Mouse (Mus musculus) intestine, embryonic 14.5 days (tissue): Measurements from ENCODE around the gene Slc37a3. TPM values are rescaled to one million over a fixed set of nuclear protein-coding genes. Genes with fewer than 3 reads are reported as not detected.
"Not testable (repeated sequence)": the region's sequence is repeated elsewhere in the genome, so short reads cannot be mapped to it uniquely, and the experiment has no call there.

Experiments
- ATAC-seq: fragments of 200-750 bp; cut with Nextera tagmentation; replicated peaks from 2 replicates; pipeline ENCODE4 v1.8.0; 2017; ENCODE audit warnings: low read depth, moderate number of reproducible peaks, moderate TSS enrichment, moderate library complexity; ENCODE audit not compliant: low FRiP score, low TSS enrichment
- DNase-seq: peaks from one replicate; pipeline ENCODE4 v3.0.0-alpha.2; 2018; ENCODE audit warnings: low spot score
- H3K27ac ChIP-seq: fragments of 300-500 bp; sonication (generic); 2 replicates; pipeline ENCODE4 v1.5.1; 2014; ENCODE audit warnings: low read depth, mild to moderate bottlenecking, control low read depth
- H3K27me3 ChIP-seq: fragments of 300-500 bp; sonication (generic); replicated peaks from 2 replicates; pipeline ENCODE4 v1.6.1; 2014; ENCODE audit warnings: low read length, control low read depth; ENCODE audit not compliant: control insufficient read depth, insufficient read depth
- H3K36me3 ChIP-seq: fragments of 300-500 bp; sonication (generic); 2 replicates; pipeline ENCODE4 v1.6.1; 2014; ENCODE audit warnings: low read length, control low read depth; ENCODE audit not compliant: control insufficient read depth, insufficient read depth
- H3K4me1 ChIP-seq: fragments of 300-500 bp; sonication (generic); replicated peaks from 2 replicates; pipeline ENCODE4 v1.6.1; 2014; ENCODE audit warnings: low read length, control low read depth, mixed read lengths; ENCODE audit not compliant: control insufficient read depth, insufficient read depth
- H3K4me2 ChIP-seq: fragments of 300-500 bp; sonication (generic); 2 replicates; pipeline ENCODE4 v1.6.1; 2014; ENCODE audit warnings: low read length
- H3K4me3 ChIP-seq: fragments of 300-500 bp; sonication (generic); 2 replicates; pipeline ENCODE4 v1.5.1; 2014; ENCODE audit warnings: low read depth, low read length, control low read depth, mixed read lengths
- H3K9ac ChIP-seq: fragments of 300-500 bp; sonication (generic); 2 replicates; pipeline ENCODE4 v1.6.1; 2014; ENCODE audit warnings: mild to moderate bottlenecking, low read length
- H3K9me3 ChIP-seq: fragments of 300-500 bp; sonication (generic); 2 replicates; pipeline ENCODE4 v1.6.1; 2016; ENCODE audit warnings: low read length, control low read depth; ENCODE audit not compliant: control insufficient read depth
- WGBS: fragments of 180-500 bp; shearing (Covaris S2); extraction: QIAGEN DNeasy Blood & Tissue Kit; methylation state at CpG from one replicate; pipeline ENCODE4 v1.1.7; 2014; 5-methylcytosine and 5-hydroxymethylcytosine counted together
- polyA plus RNA-seq: library from polyadenylated mRNA; unstranded; fragments of >200 nt; fragmentation: Nextera tagmentation; extraction: Ambion mirVana; gene quantifications from 2 replicates; pipeline ENCODE4 v1.2.1, GENCODE M21; 2014

The Slc37a3 gene
- polyA plus RNA-seq, 1 experiment from 2014 or later, result 37.9 TPM

DNA sequence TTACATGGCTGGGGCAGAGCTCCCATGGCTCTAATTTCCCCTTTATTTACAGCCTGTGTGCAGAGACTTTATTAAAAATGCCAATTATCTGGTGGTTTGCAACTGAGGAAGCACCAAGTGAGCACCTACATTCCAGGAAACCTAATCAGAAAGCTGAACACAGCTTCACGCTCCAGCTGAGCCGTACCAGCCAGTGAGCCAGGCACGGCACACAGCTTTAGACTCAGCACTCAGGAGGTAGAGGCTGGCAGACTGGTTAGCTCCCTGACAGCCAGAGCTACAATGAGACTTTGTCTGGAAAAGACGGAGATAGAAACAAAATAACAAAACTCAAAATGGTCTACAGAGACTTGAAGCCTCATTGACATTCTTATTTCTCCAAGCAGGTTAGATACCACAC lies 18.0 kb upstream of the Slc37a3 start:
- H3K4me2 ChIP-seq, result no peak overlapping the region
- no peak for DNase-seq
- no peak for ATAC-seq

DNA sequence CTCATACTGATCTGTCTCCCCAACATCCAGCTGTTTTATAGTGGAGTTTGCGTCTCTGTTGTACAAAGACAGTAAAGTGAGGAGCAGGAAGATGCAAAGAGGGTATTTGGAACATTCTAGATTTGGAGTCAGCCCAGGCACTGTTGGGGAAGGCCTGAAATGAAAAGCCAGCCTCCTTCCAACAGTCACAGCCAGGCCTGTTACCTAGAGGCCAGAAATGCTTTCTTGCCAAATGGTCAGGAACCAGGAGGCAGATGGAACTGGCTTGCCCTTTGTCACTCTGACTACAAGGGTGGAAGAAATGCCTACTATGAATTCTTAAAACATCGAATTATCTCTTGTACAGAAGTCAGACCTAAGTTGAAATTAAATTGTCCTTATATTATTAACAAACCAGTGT lies 12.5 kb upstream of the Slc37a3 start:
- ATAC-seq (no peak), DNase-seq (no peak)
- no peak overlapping the region for H3K9ac ChIP-seq
- no peaks in the 10 kb centered on the region for H3K36me3 ChIP-seq
- 100% methylated on average over 2 of the region's 2 CpGs for WGBS
- H3K9me3 ChIP-seq, result no peaks in the 10 kb centered on the region
- no peaks in the 10 kb centered on the region for H3K27me3 ChIP-seq
- no peak overlapping the region for H3K27ac ChIP-seq
- H3K4me3 ChIP-seq, result no peak overlapping the region
- H3K4me2 ChIP-seq, result no peak overlapping the region
- no peaks in the 10 kb centered on the region for H3K4me1 ChIP-seq

More for the DNA sequence above, 18.0 kb upstream of the Slc37a3 start:
- Histone ChIP-seq H3K36me3 (peaks cover 11% of the 10 kb centered on the region), H3K4me3 (no peak overlapping the region), H3K27ac (no peak overlapping the region), H3K4me1 (no peaks in the 10 kb centered on the region), H3K27me3 (no peaks in the 10 kb centered on the region), H3K9me3 (no peaks in the 10 kb centered on the region), H3K9ac (no peak overlapping the region)
- 90% methylated on average over 4 of the region's 4 CpGs for WGBS

GRCm38 (mm10) chr6:39381125-39381880 lies 3.8 kb upstream of the Slc37a3 start, which contains the start of gene Rab19:
TSS of gene Rab19 (plus strand) at chr6:39381175.
- ATAC-seq, result no peak

GRCm38 (mm10) chr6:39380276-39380675 lies 2.8 kb upstream of the Slc37a3 start:
- H3K4me3 ChIP-seq, result no peak overlapping the region
- H3K4me1 ChIP-seq, result peaks cover 12% of the 10 kb centered on the region
- H3K9me3 ChIP-seq, result no peaks in the 10 kb centered on the region
- DNase-seq (no peak), ATAC-seq (no peak)
- H3K27ac ChIP-seq, result no peak overlapping the region
- WGBS, result 83% methylated on average over 3 of the region's 3 CpGs
- H3K4me2 ChIP-seq, result no peak overlapping the region
- H3K27me3 ChIP-seq, result peaks cover 8% of the 10 kb centered on the region; the same call in 1 of the 2 replicates
- H3K36me3 ChIP-seq, result no peaks in the 10 kb centered on the region
- H3K9ac ChIP-seq, result no peak overlapping the region

More at GRCm38 (mm10) chr6:39381125-39381880, 3.8 kb upstream of the Slc37a3 start, which contains the start of gene Rab19:
- peak; percentile 80 for DNase-seq
- no peaks in the 10 kb centered on the region for H3K9me3 ChIP-seq
- peak within 1 kb of the TSS; percentile 69 for H3K4me2 ChIP-seq
- WGBS, result 7% methylated on average over 20 of the region's 20 CpGs
- peak within 1 kb of the TSS; percentile 44 for H3K4me3 ChIP-seq
- H3K4me1 ChIP-seq, result peaks cover 9% of the 10 kb centered on the region
- peak within 1 kb of the TSS; percentile 62 for H3K27ac ChIP-seq
- peak within 1 kb of the TSS; percentile 44 for H3K9ac ChIP-seq
- no peaks in the 10 kb centered on the region for H3K36me3 ChIP-seq
- H3K27me3 ChIP-seq, result peaks cover 8% of the 10 kb centered on the region; the same call in 1 of the 2 replicates

DNA sequence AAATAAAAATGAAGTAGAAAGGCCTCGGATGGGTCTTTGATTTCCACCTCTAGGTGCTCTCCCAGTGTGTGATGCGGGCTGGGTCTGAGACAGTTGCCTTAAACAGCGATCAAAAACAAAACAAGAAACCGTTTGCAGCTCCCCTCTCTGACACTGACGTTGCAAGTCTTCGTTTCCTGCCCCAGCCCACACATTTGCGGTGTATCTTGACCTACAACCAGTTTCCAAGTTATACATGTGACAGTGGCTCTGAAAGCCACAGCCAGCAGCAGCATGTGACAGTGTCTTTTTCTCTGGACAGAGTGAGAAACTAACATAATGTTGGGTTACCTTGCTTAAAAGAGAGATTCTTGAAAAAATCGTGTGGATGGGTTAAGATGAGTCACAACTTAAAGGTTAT lies 2.3 kb upstream of the Slc37a3 start:
- H3K4me3 ChIP-seq, result no peak overlapping the region
- DNase-seq (no peak), ATAC-seq (no peak)
- H3K4me1 ChIP-seq, result peaks cover 12% of the 10 kb centered on the region
- no peak overlapping the region for H3K4me2 ChIP-seq
- H3K27me3 ChIP-seq, result peaks cover 8% of the 10 kb centered on the region; the same call in 1 of the 2 replicates
- no peaks in the 10 kb centered on the region for H3K9me3 ChIP-seq
- no peak overlapping the region for H3K9ac ChIP-seq
- H3K36me3 ChIP-seq, result 0 out of 2 replicates have a peak, but pooled peaks cover under 1% of the 10 kb centered on the region
- WGBS, result 75% methylated on average over 8 of the region's 8 CpGs
- no peak overlapping the region for H3K27ac ChIP-seq

DNA sequence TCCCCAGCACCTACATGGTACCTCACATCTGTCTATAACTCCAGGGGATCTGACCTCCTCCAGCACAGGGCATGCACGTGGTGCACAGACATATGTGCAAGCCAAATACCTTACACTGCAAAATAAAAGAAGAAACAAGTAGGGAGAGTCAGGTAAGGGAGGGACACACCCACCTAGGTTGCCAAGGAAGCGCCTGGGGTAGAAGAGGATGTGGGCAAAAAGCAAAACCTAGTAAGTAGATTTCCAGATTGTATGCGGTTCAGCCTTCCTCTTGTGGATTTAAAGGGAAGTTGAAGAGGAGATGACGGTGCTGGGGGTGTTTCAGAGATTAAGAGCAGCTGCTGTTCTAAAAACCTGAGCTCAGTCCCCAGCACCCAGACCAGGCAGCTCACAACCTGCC lies 1.7 kb upstream of the Slc37a3 start:
- Histone ChIP-seq H3K4me3 (no peak overlapping the region), H3K27me3 (peaks cover 8% of the 10 kb centered on the region; the same call in 1 of the 2 replicates), H3K9ac (no peak overlapping the region), H3K27ac (no peak overlapping the region), H3K4me1 (peaks cover 12% of the 10 kb centered on the region), H3K36me3 (0 out of 2 replicates have a peak, but pooled peaks cover 6% of the 10 kb centered on the region), H3K9me3 (no peaks in the 10 kb centered on the region), H3K4me2 (no peak overlapping the region)
- DNase-seq, result no peak
- WGBS, result 70% methylated on average over 4 of the region's 4 CpGs
- no peak for ATAC-seq

DNA sequence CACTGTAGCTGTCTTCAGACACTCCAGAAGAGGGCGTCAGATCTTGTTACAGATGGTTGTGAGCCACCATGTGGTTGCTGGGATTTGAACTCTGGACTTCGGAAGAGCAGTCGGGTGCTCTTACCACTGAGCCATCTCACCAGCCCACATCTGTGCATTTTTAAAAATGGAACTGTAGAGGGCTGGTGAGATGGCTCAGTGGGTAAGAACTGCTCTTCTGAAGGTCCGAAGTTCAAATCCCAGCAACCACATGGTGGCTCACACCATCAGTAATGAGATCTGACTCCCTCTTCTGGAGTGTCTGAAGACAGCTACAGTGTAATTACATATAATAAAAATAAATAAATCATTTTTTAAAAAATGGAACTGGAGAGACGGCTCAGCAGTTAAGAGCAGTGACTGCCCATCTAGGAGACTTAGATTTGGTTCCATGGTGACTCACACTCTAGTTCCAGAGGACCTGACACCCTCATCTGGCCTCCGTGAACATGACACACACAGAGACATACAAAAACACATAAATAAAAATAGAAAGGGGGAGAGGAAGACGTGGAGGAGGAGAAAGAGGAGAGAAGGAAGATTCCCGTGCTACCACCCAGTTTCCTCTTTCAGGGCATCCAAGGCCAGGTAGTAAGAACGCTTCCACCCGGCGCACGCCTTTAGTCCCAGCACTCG lies 823 bp upstream of the Slc37a3 start:
- H3K27ac ChIP-seq, H3K9me3 ChIP-seq, H3K36me3 ChIP-seq, H3K27me3 ChIP-seq, DNase-seq, H3K4me3 ChIP-seq, H3K9ac ChIP-seq, H3K4me2 ChIP-seq, ATAC-seq: not testable (repeated sequence)
- peaks cover 15% of the 10 kb centered on the region for H3K4me1 ChIP-seq
- WGBS, result 84% methylated on average over 12 of the region's 13 CpGs

DNA sequence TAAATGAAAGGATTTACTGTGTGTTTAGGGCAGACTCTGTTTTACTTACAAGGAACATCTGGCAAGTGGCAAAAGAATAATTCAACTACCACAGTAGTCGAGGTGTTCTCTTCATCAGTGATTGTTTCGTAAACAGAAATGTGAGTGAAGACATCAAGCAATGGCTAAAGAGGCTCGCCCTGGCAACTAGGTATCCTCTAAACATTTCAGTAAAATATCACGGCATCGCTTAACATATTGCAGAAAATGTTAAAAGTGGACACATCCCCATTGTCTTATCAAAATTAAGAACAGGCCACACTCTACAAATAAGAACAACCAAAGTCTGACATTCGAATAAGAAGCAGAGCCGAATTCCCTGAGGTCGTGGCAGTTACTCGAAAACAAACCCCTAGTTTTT lies 700 bp downstream of the Slc37a3 start:
- ATAC-seq, result no peak
- no peak for DNase-seq
- 11% methylated on average over 9 of the region's 9 CpGs for WGBS

More for the DNA sequence above, 700 bp downstream of the Slc37a3 start:
- H3K4me3 ChIP-seq, result peak overlapping the region; percentile 56
- 0 out of 2 replicates have a peak, but pooled peaks cover 7% of the 10 kb centered on the region for H3K36me3 ChIP-seq
- H3K4me2 ChIP-seq, result peak overlapping the region; percentile 63
- peak overlapping the region; percentile 60 for H3K9ac ChIP-seq
- H3K27me3 ChIP-seq, result peaks cover 8% of the 10 kb centered on the region; the same call in 1 of the 2 replicates
- no peaks in the 10 kb centered on the region for H3K9me3 ChIP-seq
- no peak overlapping the region for H3K27ac ChIP-seq
- peaks cover 23% of the 10 kb centered on the region for H3K4me1 ChIP-seq
